Mouse (Mus musculus): ENCODE measurements at regions not wholly inside any gene's neighbourhood (a gene's known extent, or its start where the extent isn't known, plus 50 kb on each side); places are given as distances from the start of the nearest gene placed in this dataset.

DNA sequence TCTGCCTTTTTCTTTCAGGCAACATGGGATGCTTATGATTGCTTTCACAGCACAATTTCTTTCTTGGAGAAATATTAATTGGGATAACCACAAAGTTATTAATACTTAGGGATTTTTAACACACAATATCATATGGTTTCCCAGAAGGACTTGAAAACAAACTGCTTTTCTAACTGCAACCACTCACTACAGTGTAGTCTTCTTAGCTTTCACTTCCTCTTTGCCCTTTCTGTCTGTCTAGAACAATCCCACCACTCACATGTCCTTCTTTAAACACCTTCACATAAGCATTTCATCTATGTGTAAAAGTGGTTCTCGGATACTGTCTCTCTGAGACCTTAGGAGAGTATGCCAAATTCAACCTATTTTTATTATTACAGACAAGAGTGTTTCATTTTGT lies 204.3 kb downstream of the C1d start:
- no peak for DNase-seq (ENCODE audit: low read depth, low spot score)

DNA sequence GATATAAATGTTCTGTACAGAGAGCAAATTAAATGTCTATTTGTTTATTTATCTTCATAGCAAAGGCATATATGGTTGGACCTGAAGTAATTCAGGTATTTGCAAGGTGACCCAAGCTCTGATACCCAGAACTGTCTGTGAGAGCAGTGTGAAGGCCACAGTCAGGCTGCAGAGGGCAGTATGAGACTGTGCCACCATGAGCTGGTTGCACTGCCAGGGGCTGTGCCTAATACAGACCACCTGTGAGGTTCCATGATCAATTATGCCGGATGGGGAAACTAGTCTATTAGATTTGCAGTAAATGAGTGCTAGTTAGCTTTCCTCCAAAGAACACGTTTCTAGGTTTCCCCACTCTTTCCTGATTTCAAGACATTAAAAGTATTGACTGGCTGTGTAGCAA lies 207.5 kb downstream of the C1d start:
- DNase-seq (ENCODE audit: low read depth, low spot score): no peak

DNA sequence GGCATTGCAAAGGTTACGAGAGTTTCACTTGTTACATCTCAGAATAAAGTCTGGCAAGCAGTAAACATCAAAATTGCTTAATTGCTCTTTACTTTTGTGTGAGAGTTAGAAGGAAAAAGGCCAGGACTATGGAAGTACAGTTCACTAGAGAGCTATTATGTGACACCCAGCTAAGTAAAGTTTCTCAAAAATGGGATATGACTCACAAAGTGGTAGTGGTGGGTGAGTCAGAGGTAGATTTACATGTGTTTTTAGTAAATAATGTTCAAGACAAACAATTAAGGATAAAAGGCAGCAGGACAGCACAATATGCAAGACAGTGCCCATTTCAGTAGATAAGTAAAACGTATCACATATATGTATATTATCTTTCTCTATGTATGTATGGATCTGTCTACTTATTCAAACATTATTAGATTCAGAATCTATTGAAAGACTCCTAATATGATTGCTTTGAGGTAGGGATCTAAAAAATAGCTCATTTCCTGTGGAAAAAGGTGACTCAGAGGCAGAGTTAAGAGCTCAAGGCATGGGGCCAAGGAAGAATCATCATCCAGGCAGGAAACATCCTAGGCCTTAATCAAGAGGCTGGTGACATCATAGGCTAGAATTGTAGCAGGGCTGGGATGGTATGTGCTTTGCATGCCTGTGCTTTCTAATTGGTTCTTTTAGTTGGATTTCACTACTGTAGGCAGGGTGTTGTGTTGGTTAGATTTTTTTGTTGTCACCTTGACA lies 211.2 kb downstream of the C1d start:
- no peak for DNase-seq (ENCODE audit: low read depth, low spot score)

GRCm38 (mm10) chr11:17481436-17481996 lies 224.1 kb downstream of the C1d start:
- DNase-seq (ENCODE audit: low read depth, low spot score): no peak

- DNase-seq (ENCODE audit: low read depth, low spot score): no peak
Measured at GRCm38 (mm10) chr11:17483849-17484441, 226.6 kb downstream of the C1d start.

DNA sequence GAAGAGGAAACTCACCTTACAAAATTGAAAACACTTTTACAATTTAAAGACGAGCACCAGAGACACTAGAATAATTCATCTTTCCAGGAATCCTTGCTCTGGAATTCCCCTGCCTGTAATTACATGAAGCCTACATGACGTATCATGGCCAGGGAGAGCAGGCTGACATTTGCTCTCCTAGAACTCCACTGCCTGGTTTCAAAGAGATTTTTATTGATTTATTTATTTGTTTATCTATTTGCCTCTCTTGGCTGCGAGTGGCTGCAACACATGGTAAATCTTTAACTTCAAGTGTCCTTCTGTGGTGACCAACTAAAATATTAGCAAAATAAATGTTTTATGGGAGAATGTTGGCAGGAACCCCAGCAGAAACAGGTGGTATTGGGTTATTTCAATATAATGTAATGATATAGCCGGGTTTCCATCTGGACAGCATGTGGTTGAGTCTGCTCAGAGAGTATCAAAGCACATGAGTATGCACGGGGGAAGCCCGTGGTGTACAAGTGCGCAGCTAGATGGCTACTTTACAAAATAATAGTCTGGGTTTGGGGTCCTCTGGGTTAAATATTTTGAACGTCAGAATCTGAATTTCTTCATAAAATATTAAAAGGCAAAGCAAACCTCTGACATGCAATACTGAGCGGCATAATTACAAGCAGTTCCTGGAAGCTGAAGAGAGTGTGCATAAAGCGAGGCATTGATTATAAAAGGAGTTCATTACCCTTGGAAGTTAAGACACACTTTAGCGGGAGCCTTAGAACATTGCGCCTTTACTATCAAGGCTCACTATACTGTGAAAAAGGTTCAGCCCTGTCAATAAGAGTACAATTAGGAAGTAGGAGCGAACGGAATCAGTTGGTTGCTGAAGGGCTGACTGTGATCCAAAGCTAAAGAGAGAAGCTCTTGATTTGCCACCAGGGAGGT lies 244.0 kb downstream of the C1d start:
- DNase-seq (ENCODE audit: low read depth, low spot score): no peak

DNA sequence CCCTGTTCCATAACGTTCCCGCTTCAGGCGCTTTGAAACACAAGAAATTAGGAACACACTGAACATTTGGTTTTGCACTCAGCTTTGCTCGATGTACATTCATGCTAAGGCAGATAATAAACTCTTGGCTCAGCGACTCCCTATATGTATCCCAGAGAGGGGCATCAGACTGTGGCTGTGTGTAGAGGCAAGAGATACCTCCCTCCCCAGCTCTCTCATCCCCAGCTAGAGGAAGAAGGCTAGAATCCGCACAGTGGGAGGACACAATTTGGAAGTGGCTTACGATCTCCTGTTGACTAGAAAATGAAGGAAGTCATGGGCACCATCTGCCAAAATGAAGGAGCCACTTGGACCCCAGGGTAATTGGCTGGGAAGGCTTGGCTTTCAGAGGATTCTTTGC lies 244.7 kb downstream of the C1d start:
- DNase-seq (ENCODE audit: low read depth, low spot score): no peak

- DNase-seq (ENCODE audit: low read depth, low spot score): no peak
Measured at GRCm38 (mm10) chr11:17522220-17522919, 265.0 kb downstream of the C1d start.

DNA sequence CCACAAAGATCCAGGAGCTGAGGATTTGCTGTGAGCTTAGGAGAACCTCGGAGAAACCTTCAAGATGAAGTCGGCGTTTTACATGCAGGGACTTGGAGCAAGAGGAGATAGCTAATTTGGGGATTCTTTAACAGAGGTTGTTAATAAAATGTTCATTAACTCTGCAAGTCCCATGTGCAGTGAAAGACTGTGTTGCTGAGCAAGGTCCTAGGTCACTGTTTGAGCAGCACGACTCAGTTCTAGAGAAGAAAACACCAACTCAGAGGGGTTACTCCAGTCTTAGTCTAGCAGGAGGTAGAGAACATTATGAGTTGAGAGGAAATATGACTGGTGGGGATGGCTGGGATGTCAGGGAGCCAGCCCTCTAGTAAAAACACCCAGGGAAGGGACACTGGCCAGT lies 265.9 kb downstream of the C1d start:
- no peak for DNase-seq (ENCODE audit: low read depth, low spot score)

- no peak for DNase-seq (ENCODE audit: low read depth, low spot score)
Measured at GRCm38 (mm10) chr11:17524985-17525775, 267.8 kb downstream of the C1d start.

DNA sequence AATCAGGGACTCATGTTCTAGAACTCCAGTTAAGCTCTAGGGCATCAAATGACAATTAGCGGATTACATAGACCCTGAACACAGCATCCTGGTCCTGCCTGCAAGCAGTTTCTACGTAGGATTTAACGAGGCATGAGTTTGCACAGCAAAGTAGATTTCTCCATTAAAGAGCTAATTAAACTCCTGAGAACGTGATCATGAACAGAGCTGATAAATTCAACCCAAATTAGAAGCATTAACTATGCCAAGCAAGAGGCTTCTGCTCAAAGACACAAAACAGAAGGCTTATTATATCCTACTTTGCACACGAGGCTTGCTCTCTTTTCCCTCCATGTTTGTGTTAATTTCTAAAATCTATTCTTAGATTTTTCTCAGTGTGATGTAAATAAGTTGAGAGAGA lies 269.1 kb downstream of the C1d start:
- DNase-seq (ENCODE audit: low read depth, low spot score): peak; percentile 30

GRCm38 (mm10) chr11:17528609-17529008 lies 271.2 kb downstream of the C1d start:
- no peak for DNase-seq (ENCODE audit: low read depth, low spot score)

DNA sequence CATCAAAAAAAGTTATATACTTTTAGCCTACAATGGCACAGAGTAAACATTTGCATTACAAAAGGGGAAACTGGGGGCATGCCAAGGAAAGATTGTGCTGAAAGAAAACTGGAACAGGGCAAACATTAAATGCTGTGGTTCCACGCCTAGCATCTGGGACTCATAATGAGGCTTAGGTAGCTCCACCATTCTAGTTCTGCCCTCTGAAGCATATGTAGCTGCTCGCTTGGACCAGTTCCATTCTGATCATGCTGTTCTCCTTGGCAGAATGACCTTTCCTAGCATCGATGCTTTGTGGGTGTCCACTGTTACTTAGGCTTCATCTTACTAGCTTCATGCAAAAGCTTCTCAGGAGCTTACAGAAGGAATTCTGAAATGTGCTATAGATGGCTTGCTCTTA lies 276.3 kb downstream of the C1d start:
- no peak for DNase-seq (ENCODE audit: low read depth, low spot score)

GRCm38 (mm10) chr11:17546286-17546685 lies 288.9 kb downstream of the C1d start:
- DNase-seq (ENCODE audit: low read depth, low spot score): no peak

GRCm38 (mm10) chr11:17549148-17549547 lies 291.8 kb downstream of the C1d start:
- no peak for DNase-seq (ENCODE audit: low read depth, low spot score)

DNA sequence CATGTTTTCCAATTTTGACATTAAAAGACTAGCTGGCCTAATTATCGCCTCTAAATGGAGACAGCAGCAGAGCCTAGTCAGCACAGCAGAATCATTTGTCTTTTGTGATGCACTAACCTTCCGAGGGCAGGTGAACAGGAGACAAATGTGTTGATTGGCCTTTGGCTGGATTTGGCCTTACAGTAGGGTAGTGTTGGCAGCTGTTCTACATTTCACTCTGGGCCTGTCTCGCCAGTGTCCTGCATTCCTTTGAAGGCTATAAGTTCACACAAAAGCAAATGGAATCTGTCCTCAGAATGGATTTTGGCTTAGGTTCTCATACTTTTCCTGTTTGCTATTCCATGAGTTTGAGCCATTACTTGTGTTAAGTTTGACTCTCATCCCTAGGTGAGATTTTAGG lies 297.9 kb downstream of the C1d start:
- no peak for DNase-seq (ENCODE audit: low read depth, low spot score)

DNA sequence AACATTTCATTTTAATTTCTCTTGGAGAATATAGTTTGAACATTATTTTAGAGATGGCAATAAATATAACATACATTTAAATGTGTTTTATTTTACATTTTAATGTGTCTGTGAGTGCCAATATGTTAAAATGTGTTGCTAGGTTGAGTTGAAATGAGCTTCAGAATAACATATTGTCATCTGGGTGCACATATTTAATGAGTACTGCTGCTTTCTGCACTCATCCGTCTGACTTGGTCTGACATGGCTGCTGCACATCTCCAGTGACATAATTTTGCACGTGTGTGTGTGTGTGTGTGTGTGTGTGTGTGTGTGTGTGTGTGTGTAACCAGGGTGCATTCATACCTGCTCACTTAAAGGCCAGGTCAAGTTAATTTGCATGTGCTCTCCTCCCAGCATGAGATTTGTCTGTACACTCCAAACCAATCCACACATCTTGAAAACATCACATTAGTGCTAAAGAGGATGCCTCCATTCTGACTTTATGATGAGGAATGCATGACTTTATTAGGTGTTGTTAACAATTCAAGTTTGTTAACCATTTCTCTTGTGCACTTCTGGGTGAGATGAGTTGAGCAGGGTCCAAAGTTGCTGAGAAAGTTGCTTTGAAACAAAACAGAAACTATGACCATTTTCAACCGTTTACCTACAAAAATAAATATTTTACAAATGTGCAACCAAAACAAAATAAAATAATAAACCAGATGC lies 334.6 kb downstream of the C1d start:
- DNase-seq (ENCODE audit: low read depth, low spot score): no peak

DNA sequence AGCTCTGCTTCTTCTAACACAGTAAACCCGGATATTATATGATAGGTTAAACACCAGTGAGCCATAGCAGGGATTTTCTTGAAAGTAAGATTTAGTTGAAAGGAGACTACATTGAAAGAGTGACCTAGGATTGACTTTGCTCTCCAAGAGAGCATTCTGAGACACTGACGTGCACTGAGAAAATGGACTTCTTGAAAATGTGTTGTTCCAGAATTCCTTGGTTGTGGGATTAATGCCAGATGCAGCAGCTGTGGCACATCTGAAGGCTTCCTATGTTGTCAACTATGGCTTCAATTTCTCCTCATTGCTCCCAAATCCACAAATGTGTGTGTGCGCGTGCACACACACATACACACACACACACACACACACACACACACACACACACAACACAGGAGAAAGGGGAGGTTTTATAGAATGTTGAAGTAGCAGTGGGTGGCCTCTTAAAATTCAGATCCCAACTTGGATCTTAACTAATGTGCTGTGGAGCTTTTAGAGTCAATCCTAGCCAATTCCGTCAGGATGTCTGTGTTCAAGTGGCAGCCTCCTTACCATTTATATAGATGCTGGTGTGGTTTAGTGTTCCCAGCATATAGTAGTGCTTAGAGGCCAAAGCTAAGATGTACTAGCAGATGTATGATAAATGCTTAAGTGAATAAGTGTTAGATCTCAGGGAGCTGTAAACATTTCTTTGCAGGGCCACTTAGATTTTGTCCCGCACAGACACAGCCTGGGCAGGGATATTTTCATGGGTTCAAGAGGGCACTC lies 346.5 kb downstream of the C1d start:
- no peak for DNase-seq (ENCODE audit: low read depth, low spot score)

GRCm38 (mm10) chr11:17620462-17621248 lies 333.0 kb downstream of the Etaa1 start:
- no peak for DNase-seq (ENCODE audit: low read depth, low spot score)
